Mouse (Mus musculus) hindbrain, embryonic 16.5 days (tissue): Measurements from ENCODE around the gene A030003K21Rik. TPM values are rescaled to one million over a fixed set of nuclear protein-coding genes. Genes with fewer than 3 reads are reported as not detected.

ENCODE experiments used
- polyA plus RNA-seq: library from polyadenylated mRNA; unstranded; fragments of >200 nt; fragmentation: Nextera tagmentation; extraction: Ambion mirVana; gene quantifications from 2 replicates; pipeline ENCODE4 v1.2.1, GENCODE M21; 2015

A030003K21Rik gene
- polyA plus RNA-seq, 1 experiment from 2014 or later, result not detected

Other genes starting within 250 kb of the A030003K21Rik start
- 389 and 427 TPM in 2 replicates for gene Mff, start 218.5 kb downstream of the A030003K21Rik start, polyA plus RNA-seq
- not detected in 2 replicates for gene Tm4sf20, start 174.9 kb downstream of the A030003K21Rik start, polyA plus RNA-seq
- not detected in 2 replicates for gene Gm47791, start 172.1 kb downstream of the A030003K21Rik start, polyA plus RNA-seq
- gene Agfg1, start 103.9 kb downstream of the A030003K21Rik start, polyA plus RNA-seq, result 23.9 and 27.7 TPM in 2 replicates
- gene A030005L19Rik, start 30.1 kb downstream of the A030003K21Rik start, polyA plus RNA-seq, result 0.20 TPM in 1 of 2 replicates, not detected in the other
- gene A030014E15Rik, start 18.5 kb downstream of the A030003K21Rik start, polyA plus RNA-seq, result not detected in 2 replicates
- gene Gm6217, start 12.0 kb downstream of the A030003K21Rik start, polyA plus RNA-seq, result not detected in 2 replicates
- not detected in 2 replicates for gene Gm7544, start 12.6 kb upstream of the A030003K21Rik start, polyA plus RNA-seq
- not detected in 2 replicates for gene Gm47955, start 16.9 kb upstream of the A030003K21Rik start, polyA plus RNA-seq
- gene Gm47959, start 57.2 kb upstream of the A030003K21Rik start, polyA plus RNA-seq, result not detected in 2 replicates
- 0.75 and 1.6 TPM in 2 replicates for gene Slc19a3, start 95.1 kb upstream of the A030003K21Rik start, polyA plus RNA-seq
- gene Krtap28-10, start 99.1 kb upstream of the A030003K21Rik start, polyA plus RNA-seq, result not detected in 2 replicates
- not detected in 2 replicates for gene Gm47969, start 101.5 kb upstream of the A030003K21Rik start, polyA plus RNA-seq
- gene A030005K14Rik, start 116.0 kb upstream of the A030003K21Rik start, polyA plus RNA-seq, result not detected in 2 replicates
- gene Krtap28-13, start 117.5 kb upstream of the A030003K21Rik start, polyA plus RNA-seq, result not detected in 2 replicates
- not detected in 2 replicates for gene Ccl20, start 173.4 kb upstream of the A030003K21Rik start, polyA plus RNA-seq
- gene Daw1, start 216.4 kb upstream of the A030003K21Rik start, polyA plus RNA-seq, result 1.7 and 2.3 TPM in 2 replicates